Mouse (Mus musculus): ENCODE results near the gene Ina. TPM values are rescaled to one million over a fixed set of nuclear protein-coding genes. Genes with fewer than 3 reads are reported as not detected.
"Not testable (repeated sequence)": the region's sequence is repeated elsewhere in the genome, so short reads cannot be mapped to it uniquely, and the experiment has no call there.

The Ina gene
- polyA plus RNA-seq, 1 experiment from 2014 or later = 4.7 TPM

GRCm38 (mm10) chr19:46976743-46977142 lies 37.8 kb upstream of the Ina start:
- Histone ChIP-seq H3K36me3 (ENCODE audit: control insufficient read depth, insufficient read depth) (no peaks in the 10 kb centered on the region), H3K4me3 (ENCODE audit: low read depth, low read length) (no peak overlapping the region), H3K4me1 (replicated peaks; ENCODE audit: control insufficient read depth, insufficient read depth, low read length) (no peaks in the 10 kb centered on the region), H3K9ac (ENCODE audit: low read depth, low read length) (no peak overlapping the region), H3K27me3 (replicated peaks; ENCODE audit: control insufficient read depth, insufficient read depth, low read length) (no peaks in the 10 kb centered on the region), H3K4me2 (replicated peaks; ENCODE audit: low read depth) (no peak overlapping the region), H3K9me3 (ENCODE audit: control insufficient read depth) (no peaks in the 10 kb centered on the region), H3K27ac (ENCODE audit: low read depth, low read length) (no peak overlapping the region)
- no peak for ATAC-seq
- no peak for TF ChIP-seq CTCF (IDR thresholded peaks at IDR 0.05; ENCODE audit: low read depth)
- WGBS = 58% methylated on average over 2 of the region's 2 CpGs

GRCm38 (mm10) chr19:46977460-46977859 lies 37.0 kb upstream of the Ina start:
- Histone ChIP-seq H3K27me3 (replicated peaks; ENCODE audit: control insufficient read depth, insufficient read depth, low read length) (no peaks in the 10 kb centered on the region), H3K36me3 (ENCODE audit: control insufficient read depth, insufficient read depth) (no peaks in the 10 kb centered on the region), H3K4me1 (replicated peaks; ENCODE audit: control insufficient read depth, insufficient read depth, low read length) (0 out of 2 replicates have a peak, but pooled peaks cover 2% of the 10 kb centered on the region), H3K9me3 (ENCODE audit: control insufficient read depth) (no peaks in the 10 kb centered on the region), H3K4me3 (ENCODE audit: low read depth, low read length) (no peak overlapping the region), H3K9ac (ENCODE audit: low read depth, low read length) (no peak overlapping the region), H3K4me2 (replicated peaks; ENCODE audit: low read depth) (no peak overlapping the region), H3K27ac (ENCODE audit: low read depth, low read length) (no peak overlapping the region)
- WGBS = 81% methylated on average over 6 of the region's 6 CpGs
- no peak for ATAC-seq
- no peak for TF ChIP-seq CTCF (IDR thresholded peaks at IDR 0.05; ENCODE audit: low read depth)

- not testable (repeated sequence) for H3K36me3 ChIP-seq (ENCODE audit: control insufficient read depth, insufficient read depth); H3K9ac ChIP-seq (ENCODE audit: low read depth, low read length); H3K4me2 ChIP-seq (replicated peaks; ENCODE audit: low read depth); H3K4me1 ChIP-seq (replicated peaks; ENCODE audit: control insufficient read depth, insufficient read depth, low read length); H3K4me3 ChIP-seq (ENCODE audit: low read depth, low read length); H3K27ac ChIP-seq (ENCODE audit: low read depth, low read length); ATAC-seq; H3K27me3 ChIP-seq (replicated peaks; ENCODE audit: control insufficient read depth, insufficient read depth, low read length); H3K9me3 ChIP-seq (ENCODE audit: control insufficient read depth)
- 92% methylated on average over 3 of the region's 3 CpGs for WGBS
Measured at GRCm38 (mm10) chr19:46978069-46978468, 36.4 kb upstream of the Ina start.

- 76% methylated on average over 17 of the region's 17 CpGs for WGBS
Measured at GRCm38 (mm10) chr19:46978920-46979780, 35.3 kb upstream of the Ina start.

GRCm38 (mm10) chr19:46979781-46980105 lies 34.8 kb upstream of the Ina start:
- Histone ChIP-seq H3K27me3 (replicated peaks; ENCODE audit: control insufficient read depth, insufficient read depth, low read length) (no peaks in the 10 kb centered on the region), H3K4me1 (replicated peaks; ENCODE audit: control insufficient read depth, insufficient read depth, low read length) (peaks cover 5% of the 10 kb centered on the region; the same call in 1 of the 2 replicates), H3K9me3 (ENCODE audit: control insufficient read depth) (no peaks in the 10 kb centered on the region), H3K9ac (ENCODE audit: low read depth, low read length) (no peak overlapping the region), H3K4me2 (replicated peaks; ENCODE audit: low read depth) (no peak overlapping the region), H3K36me3 (ENCODE audit: control insufficient read depth, insufficient read depth) (no peaks in the 10 kb centered on the region), H3K4me3 (ENCODE audit: low read depth, low read length) (no peak overlapping the region), H3K27ac (ENCODE audit: low read depth, low read length) (no peak overlapping the region)
- 73% methylated on average over 3 of the region's 3 CpGs for WGBS
- no peak for ATAC-seq
- TF ChIP-seq CTCF (IDR thresholded peaks at IDR 0.05; ENCODE audit: low read depth) = no peak

More at GRCm38 (mm10) chr19:46978920-46979780, 35.3 kb upstream of the Ina start:
- peak; percentile 62; the same call in 1 of the 2 replicates for ATAC-seq
- Histone ChIP-seq H3K36me3 (ENCODE audit: control insufficient read depth, insufficient read depth) (no peaks in the 10 kb centered on the region), H3K4me3 (ENCODE audit: low read depth, low read length) (no peak overlapping the region), H3K27ac (ENCODE audit: low read depth, low read length) (peak overlapping the region; percentile 28; the same call in 1 of the 2 replicates), H3K27me3 (replicated peaks; ENCODE audit: control insufficient read depth, insufficient read depth, low read length) (no peaks in the 10 kb centered on the region), H3K9me3 (ENCODE audit: control insufficient read depth) (no peaks in the 10 kb centered on the region), H3K9ac (ENCODE audit: low read depth, low read length) (no peak overlapping the region), H3K4me1 (replicated peaks; ENCODE audit: control insufficient read depth, insufficient read depth, low read length) (peaks cover 5% of the 10 kb centered on the region; the same call in 1 of the 2 replicates), H3K4me2 (replicated peaks; ENCODE audit: low read depth) (no peak overlapping the region)
- peak; percentile 20; the same call in 1 of the 2 replicates for TF ChIP-seq CTCF (IDR thresholded peaks at IDR 0.05; ENCODE audit: low read depth)

- H3K27ac ChIP-seq (ENCODE audit: low read depth, low read length) = no peak overlapping the region
- no peak for TF ChIP-seq CTCF (IDR thresholded peaks at IDR 0.05; ENCODE audit: low read depth)
Measured at GRCm38 (mm10) chr19:46981462-46981861, 33.0 kb upstream of the Ina start.

More at GRCm38 (mm10) chr19:46981462-46981861, 33.0 kb upstream of the Ina start:
- 36% methylated on average over 6 of the region's 6 CpGs for WGBS
- Histone ChIP-seq H3K27me3 (replicated peaks; ENCODE audit: control insufficient read depth, insufficient read depth, low read length) (no peaks in the 10 kb centered on the region), H3K9ac (ENCODE audit: low read depth, low read length) (no peak overlapping the region), H3K9me3 (ENCODE audit: control insufficient read depth) (no peaks in the 10 kb centered on the region), H3K4me3 (ENCODE audit: low read depth, low read length) (no peak overlapping the region), H3K36me3 (ENCODE audit: control insufficient read depth, insufficient read depth) (no peaks in the 10 kb centered on the region), H3K4me2 (replicated peaks; ENCODE audit: low read depth) (no peak overlapping the region), H3K4me1 (replicated peaks; ENCODE audit: control insufficient read depth, insufficient read depth, low read length) (peaks cover 5% of the 10 kb centered on the region; the same call in 1 of the 2 replicates)
- no peak for ATAC-seq

Measured in intestine, postnatal 0 days (tissue).